Mouse (Mus musculus): ENCODE measurements at regions not wholly inside any gene's neighbourhood (a gene's known extent, or its start where the extent isn't known, plus 50 kb on each side); places are given as distances from the start of the nearest gene placed in this dataset.

- no peaks in the 10 kb centered on the region for H3K9me3 ChIP-seq (replicated peaks)
- H3K27ac ChIP-seq (replicated peaks) = no peak overlapping the region
- no peak overlapping the region for H3K4me3 ChIP-seq (replicated peaks)
- H3K27me3 ChIP-seq = no peaks in the 10 kb centered on the region
- no peaks in the 10 kb centered on the region for H3K36me3 ChIP-seq
- H3K9ac ChIP-seq = no peak overlapping the region
- H3K4me1 ChIP-seq = peaks cover 7% of the 10 kb centered on the region
- no peak overlapping the region for H3K4me2 ChIP-seq (replicated peaks)
- no peak for ATAC-seq (ENCODE audit: insufficient number of reproducible peaks, low FRiP score, low TSS enrichment, low read depth)
Measured at GRCm38 (mm10) chr1:92386752-92387151, 86.9 kb downstream of the Ndufa10 start.

GRCm38 (mm10) chr1:92384945-92385344 lies 88.7 kb downstream of the Ndufa10 start:
- no peak overlapping the region for H3K4me2 ChIP-seq (replicated peaks)
- H3K36me3 ChIP-seq = no peaks in the 10 kb centered on the region
- no peak overlapping the region for H3K4me3 ChIP-seq (replicated peaks)
- no peak for ATAC-seq (ENCODE audit: insufficient number of reproducible peaks, low FRiP score, low TSS enrichment, low read depth)
- H3K27ac ChIP-seq (replicated peaks) = no peak overlapping the region
- H3K9me3 ChIP-seq (replicated peaks) = no peaks in the 10 kb centered on the region
- no peak overlapping the region for H3K9ac ChIP-seq
- H3K27me3 ChIP-seq = no peaks in the 10 kb centered on the region
- peaks cover 15% of the 10 kb centered on the region for H3K4me1 ChIP-seq

- Histone ChIP-seq H3K27ac (replicated peaks) (no peak overlapping the region), H3K9ac (no peak overlapping the region), H3K4me3 (replicated peaks) (no peak overlapping the region), H3K27me3 (no peaks in the 10 kb centered on the region), H3K4me2 (replicated peaks) (no peak overlapping the region), H3K36me3 (no peaks in the 10 kb centered on the region), H3K4me1 (peaks cover 26% of the 10 kb centered on the region), H3K9me3 (replicated peaks) (no peaks in the 10 kb centered on the region)
- WGBS = 42% methylated on average over 4 of the region's 4 CpGs
- no peak for ATAC-seq (ENCODE audit: insufficient number of reproducible peaks, low FRiP score, low TSS enrichment, low read depth)
Measured at GRCm38 (mm10) chr1:92383749-92384148, 89.9 kb downstream of the Ndufa10 start.

GRCm38 (mm10) chr1:92379510-92379886 lies 94.2 kb downstream of the Ndufa10 start:
- ATAC-seq (ENCODE audit: insufficient number of reproducible peaks, low FRiP score, low TSS enrichment, low read depth) = 0 out of 2 replicates have a peak, but pooled peaks have one; percentile 3
- H3K4me2 ChIP-seq (replicated peaks) = no peak overlapping the region
- peak overlapping the region; percentile 83 for H3K27ac ChIP-seq (replicated peaks)
- no peak overlapping the region for H3K4me3 ChIP-seq (replicated peaks)
- no peaks in the 10 kb centered on the region for H3K9me3 ChIP-seq (replicated peaks)
- WGBS = 31% methylated on average over 3 of the region's 3 CpGs
- H3K27me3 ChIP-seq = no peaks in the 10 kb centered on the region
- peaks cover 37% of the 10 kb centered on the region for H3K4me1 ChIP-seq
- H3K9ac ChIP-seq = no peak overlapping the region
- no peaks in the 10 kb centered on the region for H3K36me3 ChIP-seq

GRCm38 (mm10) chr1:92378741-92379509 lies 94.7 kb downstream of the Ndufa10 start:
- no peaks in the 10 kb centered on the region for H3K27me3 ChIP-seq
- no peak overlapping the region for H3K4me3 ChIP-seq (replicated peaks)
- WGBS = 42% methylated on average over 8 of the region's 8 CpGs
- no peaks in the 10 kb centered on the region for H3K36me3 ChIP-seq
- peaks cover 32% of the 10 kb centered on the region for H3K4me1 ChIP-seq
- H3K27ac ChIP-seq (replicated peaks) = peak overlapping the region; percentile 83
- H3K4me2 ChIP-seq (replicated peaks) = no peak overlapping the region
- H3K9ac ChIP-seq = no peak overlapping the region
- peak; percentile 86 for ATAC-seq (ENCODE audit: insufficient number of reproducible peaks, low FRiP score, low TSS enrichment, low read depth)
- no peaks in the 10 kb centered on the region for H3K9me3 ChIP-seq (replicated peaks)

- Histone ChIP-seq H3K27me3 (no peaks in the 10 kb centered on the region), H3K4me2 (replicated peaks) (no peak overlapping the region), H3K9me3 (replicated peaks) (no peaks in the 10 kb centered on the region), H3K27ac (replicated peaks) (no peak overlapping the region), H3K36me3 (no peaks in the 10 kb centered on the region), H3K9ac (no peak overlapping the region), H3K4me3 (replicated peaks) (no peak overlapping the region), H3K4me1 (peaks cover 42% of the 10 kb centered on the region)
- ATAC-seq (ENCODE audit: insufficient number of reproducible peaks, low FRiP score, low TSS enrichment, low read depth) = no peak
- WGBS = 73% methylated on average over 4 of the region's 4 CpGs
Measured at GRCm38 (mm10) chr1:92376456-92376855, 97.2 kb downstream of the Ndufa10 start.

- WGBS = 75% methylated on average over 5 of the region's 5 CpGs
- Histone ChIP-seq H3K4me2 (replicated peaks) (peak overlapping the region; percentile 29; the same call in 1 of the 2 replicates), H3K27me3 (no peaks in the 10 kb centered on the region), H3K36me3 (no peaks in the 10 kb centered on the region), H3K4me3 (replicated peaks) (no peak overlapping the region), H3K4me1 (peaks cover 24% of the 10 kb centered on the region), H3K27ac (replicated peaks) (peak overlapping the region; percentile 51), H3K9me3 (replicated peaks) (no peaks in the 10 kb centered on the region), H3K9ac (no peak overlapping the region)
- ATAC-seq (ENCODE audit: insufficient number of reproducible peaks, low FRiP score, low TSS enrichment, low read depth) = no peak
Measured at GRCm38 (mm10) chr1:92372222-92372990, 101.3 kb downstream of the Ndufa10 start.

GRCm38 (mm10) chr1:92371357-92371981 lies 102.2 kb downstream of the Ndufa10 start:
- peak overlapping the region; percentile 58; the same call in 1 of the 2 replicates for H3K27ac ChIP-seq (replicated peaks)
- peak; percentile 82 for ATAC-seq (ENCODE audit: insufficient number of reproducible peaks, low FRiP score, low TSS enrichment, low read depth)
- no peaks in the 10 kb centered on the region for H3K9me3 ChIP-seq (replicated peaks)
- WGBS = 22% methylated on average over 11 of the region's 11 CpGs
- no peak overlapping the region for H3K9ac ChIP-seq
- H3K4me2 ChIP-seq (replicated peaks) = peak overlapping the region; percentile 29
- H3K36me3 ChIP-seq = no peaks in the 10 kb centered on the region
- H3K4me3 ChIP-seq (replicated peaks) = 0 out of 2 replicates have a peak overlapping the region, but pooled peaks have one; percentile 7
- peaks cover 22% of the 10 kb centered on the region for H3K4me1 ChIP-seq
- H3K27me3 ChIP-seq = no peaks in the 10 kb centered on the region

GRCm38 (mm10) chr1:92370842-92371241 lies 102.8 kb downstream of the Ndufa10 start:
- WGBS = 87% methylated on average over 4 of the region's 4 CpGs
- H3K9me3 ChIP-seq (replicated peaks) = no peaks in the 10 kb centered on the region
- ATAC-seq (ENCODE audit: insufficient number of reproducible peaks, low FRiP score, low TSS enrichment, low read depth) = 0 out of 2 replicates have a peak, but pooled peaks have one; percentile 1
- no peak overlapping the region for H3K9ac ChIP-seq
- no peak overlapping the region for H3K27ac ChIP-seq (replicated peaks)
- H3K27me3 ChIP-seq = no peaks in the 10 kb centered on the region
- no peaks in the 10 kb centered on the region for H3K36me3 ChIP-seq
- peaks cover 22% of the 10 kb centered on the region for H3K4me1 ChIP-seq
- no peak overlapping the region for H3K4me3 ChIP-seq (replicated peaks)
- no peak overlapping the region for H3K4me2 ChIP-seq (replicated peaks)

GRCm38 (mm10) chr1:92369972-92370371 lies 103.7 kb downstream of the Ndufa10 start:
- peaks cover 22% of the 10 kb centered on the region for H3K4me1 ChIP-seq
- no peaks in the 10 kb centered on the region for H3K9me3 ChIP-seq (replicated peaks)
- 73% methylated on average over 5 of the region's 5 CpGs for WGBS
- H3K27me3 ChIP-seq = no peaks in the 10 kb centered on the region
- no peak overlapping the region for H3K4me3 ChIP-seq (replicated peaks)
- no peaks in the 10 kb centered on the region for H3K36me3 ChIP-seq
- H3K4me2 ChIP-seq (replicated peaks) = no peak overlapping the region
- H3K9ac ChIP-seq = no peak overlapping the region
- ATAC-seq (ENCODE audit: insufficient number of reproducible peaks, low FRiP score, low TSS enrichment, low read depth) = no peak
- no peak overlapping the region for H3K27ac ChIP-seq (replicated peaks)

GRCm38 (mm10) chr1:92366249-92366648 lies 107.4 kb downstream of the Ndufa10 start:
- no peaks in the 10 kb centered on the region for H3K27me3 ChIP-seq
- no peak overlapping the region for H3K4me2 ChIP-seq (replicated peaks)
- H3K36me3 ChIP-seq = no peaks in the 10 kb centered on the region
- H3K4me3 ChIP-seq (replicated peaks) = no peak overlapping the region
- no peak overlapping the region for H3K27ac ChIP-seq (replicated peaks)
- ATAC-seq (ENCODE audit: insufficient number of reproducible peaks, low FRiP score, low TSS enrichment, low read depth) = no peak
- no peaks in the 10 kb centered on the region for H3K9me3 ChIP-seq (replicated peaks)
- no peak overlapping the region for H3K9ac ChIP-seq
- WGBS = 79% methylated on average over 5 of the region's 5 CpGs
- peaks cover 7% of the 10 kb centered on the region for H3K4me1 ChIP-seq

Data from embryonic facial prominence, embryonic 15.5 days (tissue).